Mouse (Mus musculus): ENCODE measurements around the gene Cat.

GRCm38 (mm10) chr2:103495633-103496418, 10.9 kb upstream of the Cat start:
- TF ChIP-seq CTCF (IDR thresholded peaks at IDR 0.05; ENCODE audit: low read depth, low read length) = no peak
- TF ChIP-seq POLR2A (IDR thresholded peaks at IDR 0.05; ENCODE audit: insufficient read depth, low read length) = no peak
- no peak for TF ChIP-seq EP300 (IDR thresholded peaks at IDR 0.05; ENCODE audit: insufficient read depth, low read depth, low read length)

All from ES-Bruce4 (cell line).